ENCODE assay signal across 8 mouse cellular contexts in genomic region chr3:129215241-129215750, GRCm38 (mm10). TPM values are rescaled to one million over a fixed set of nuclear protein-coding genes. Genes with fewer than 3 reads are reported as not detected.
DNase-seq lines count a peak whose midpoint lies in the region; ATAC-seq and TF ChIP-seq lines count a peak whose summit lies in the region.

No protein-coding gene starts in this region.

- no peaks in the 10 kb centered on the region; the same call in 1 of the 2 replicates for H3K9me3 ChIP-seq in lung, postnatal 0 days (ENCODE audit: low read length)
- H3K9me3 ChIP-seq in limb, embryonic 15.5 days, result no peaks in the 10 kb centered on the region

- TF ChIP-seq CTCF in lung, postnatal 0 days (IDR thresholded peaks at IDR 0.05), result no peak

- WGBS in lung, postnatal 0 days, result under 1% methylated on average over 26 of the region's 26 CpGs
- WGBS in limb, embryonic 15.5 days, result 3% methylated on average over 26 of the region's 26 CpGs

- no peak overlapping the region for H3K27ac ChIP-seq in lung, postnatal 0 days (ENCODE audit: low read length)
- no peak overlapping the region for H3K27ac ChIP-seq in limb, embryonic 15.5 days

- H3K4me3 ChIP-seq in lung, postnatal 0 days (ENCODE audit: low read depth, low read length), result peak overlapping the region; percentile 65
- H3K4me3 ChIP-seq in limb, embryonic 15.5 days, result peak overlapping the region; percentile 52

- no peak for ATAC-seq in lung, postnatal 0 days
- no peak for ATAC-seq in limb, embryonic 15.5 days (ENCODE audit: insufficient number of reproducible peaks, low FRiP score, low TSS enrichment, low read depth)

- no peak overlapping the region for H3K9ac ChIP-seq in lung, postnatal 0 days (replicated peaks; ENCODE audit: low read depth)
- H3K9ac ChIP-seq in limb, embryonic 15.5 days, result no peak overlapping the region

- peak; percentile 15 to 56 for DNase-seq in cerebellum, postnatal 10 days
- DNase-seq in cerebellum, postnatal 36 days, result no peak
- DNase-seq in lung, postnatal 0 days (ENCODE audit: low spot score), result no peak
- DNase-seq in lung, adult 18-20 months, result no peak
- peak; percentile 68 for DNase-seq in yolk sac, embryonic 10.5 days (ENCODE audit: low spot score)
- DNase-seq in T-cell, adult 2 months (ENCODE audit: low spot score), result no peak
- no peak for DNase-seq in cerebellum, adult 9-11 months

- peaks cover 88% of the 10 kb centered on the region for H3K27me3 ChIP-seq in lung, postnatal 0 days (replicated peaks; ENCODE audit: insufficient read depth, low read length)
- H3K27me3 ChIP-seq in limb, embryonic 15.5 days, result peaks cover 93% of the 10 kb centered on the region

- H3K4me1 ChIP-seq in lung, postnatal 0 days (ENCODE audit: insufficient read depth, low read depth, low read length), result 0 out of 2 replicates have a peak, but pooled peaks cover 4% of the 10 kb centered on the region
- peaks cover 31% of the 10 kb centered on the region for H3K4me1 ChIP-seq in limb, embryonic 15.5 days

- no peaks in the 10 kb centered on the region for H3K36me3 ChIP-seq in lung, postnatal 0 days (ENCODE audit: insufficient read depth, low read length)
- no peaks in the 10 kb centered on the region for H3K36me3 ChIP-seq in limb, embryonic 15.5 days

- H3K4me2 ChIP-seq in lung, postnatal 0 days (replicated peaks; ENCODE audit: low read depth, low read length), result peak overlapping the region; percentile 85
- H3K4me2 ChIP-seq in limb, embryonic 15.5 days, result peak overlapping the region; percentile 96

- no peak for TF ChIP-seq EP300 in lung, postnatal 0 days (IDR thresholded peaks at IDR 0.05)

RNA-seq across cellular contexts. Expression of gene Pitx2, which starts 15.6 kb away (rescaled TPM):
- polyA plus RNA-seq in lung, postnatal 0 days (2015; fragmentation: Nextera tagmentation; extraction: Ambion mirVana), result 1.5 and 1.8 TPM in 2 replicates
- 9.1 and 19.7 TPM in 2 replicates for polyA plus RNA-seq in limb, embryonic 15.5 days (2015; fragmentation: Nextera tagmentation; extraction: Ambion mirVana)

Comparison
In these comparisons a context has a peak if more than half of its experiments do, and no peak if none do; other contexts are left out.
1. DNase-seq: peak in cerebellum, postnatal 10 days (2 of 2) and yolk sac, embryonic 10.5 days (single experiment); none in cerebellum, postnatal 36 days (0 of 2), lung, postnatal 0 days (single experiment), lung, adult 18-20 months (0 of 2), T-cell, adult 2 months (single experiment) and cerebellum, adult 9-11 months (single experiment).